Mouse (Mus musculus): Measurements from ENCODE around the gene Cdh23. TPM values are rescaled to one million over a fixed set of nuclear protein-coding genes. Genes with fewer than 3 reads are reported as not detected.

Gene Cdh23
- total RNA-seq, 1 experiment, result 2.3 TPM

GRCm38 (mm10) chr10:60361615-60362309 is 334.5 kb downstream of the Cdh23 start:
- Histone ChIP-seq H3K4me1 (ENCODE audit: control insufficient read depth in 2 of 2, insufficient read depth in 2 of 2, low read length in 2 of 2, poor library complexity in 1 of 2) (no peaks in the 10 kb centered on the region), H3K4me3 (ENCODE audit: insufficient read depth in 1 of 2, low read depth in 1 of 2, low read length in 2 of 2, poor library complexity in 1 of 2, severe bottlenecking in 1 of 2) (no peak overlapping the region), H3K9me3 (ENCODE audit: control insufficient read depth, insufficient read depth, low read depth, low read length) (no peaks in the 10 kb centered on the region), H3K9ac (ENCODE audit: insufficient read depth, low read depth, low read length, poor library complexity, severe bottlenecking) (no peak overlapping the region), H3K36me3 (ENCODE audit: control insufficient read depth, insufficient read depth, low read length, poor library complexity, severe bottlenecking) (no peaks in the 10 kb centered on the region), H3K27ac (ENCODE audit: insufficient read depth, low read depth, low read length, poor library complexity, severe bottlenecking) (no peak overlapping the region)
- no peak for DNase-seq (ENCODE audit: low read depth, low spot score)
- TF ChIP-seq ZC3H11A (IDR thresholded peaks at IDR 0.05; ENCODE audit: borderline replicate concordance, low read depth, low read length) (no peak), CHD2 (IDR thresholded peaks at IDR 0.05; ENCODE audit: low read depth, low read length) (no peak), ZNF384 (IDR thresholded peaks at IDR 0.05; ENCODE audit: low read depth, low read length) (no peak)
- in situ Hi-C loops (cut with MboI; ENCODE audit: low sequenced_read_pairs in 2 of 2, unreplicated experiment in 2 of 2), result no loop called here

GRCm38 (mm10) chr10:60358776-60359175 is 337.5 kb downstream of the Cdh23 start:
- in situ Hi-C loops (cut with MboI; ENCODE audit: low sequenced_read_pairs in 2 of 2, unreplicated experiment in 2 of 2), result no loop called here
- H3K9me3 ChIP-seq (ENCODE audit: control insufficient read depth, insufficient read depth, low read depth, low read length), result no peaks in the 10 kb centered on the region
- no peak for DNase-seq (ENCODE audit: low read depth, low spot score)
- TF ChIP-seq ZC3H11A (IDR thresholded peaks at IDR 0.05; ENCODE audit: borderline replicate concordance, low read depth, low read length) (no peak), MAFK (IDR thresholded peaks at IDR 0.05; ENCODE audit: insufficient read depth, low read depth, low read length) (no peak), HCFC1 (IDR thresholded peaks at IDR 0.05; ENCODE audit: borderline replicate concordance, insufficient read depth, low read length) (no peak), CHD2 (IDR thresholded peaks at IDR 0.05; ENCODE audit: low read depth, low read length) (no peak), ZNF384 (IDR thresholded peaks at IDR 0.05; ENCODE audit: low read depth, low read length) (no peak)
- no peaks in the 10 kb centered on the region for H3K36me3 ChIP-seq (ENCODE audit: control insufficient read depth, insufficient read depth, low read length, poor library complexity, severe bottlenecking)
- no peaks in the 10 kb centered on the region for H3K4me1 ChIP-seq (ENCODE audit: control insufficient read depth in 2 of 2, insufficient read depth in 2 of 2, low read length in 2 of 2, poor library complexity in 1 of 2)
- H3K4me3 ChIP-seq (ENCODE audit: insufficient read depth in 1 of 2, low read depth in 1 of 2, low read length in 2 of 2, poor library complexity in 1 of 2, severe bottlenecking in 1 of 2), result no peak overlapping the region
- no peak overlapping the region for H3K27ac ChIP-seq (ENCODE audit: insufficient read depth, low read depth, low read length, poor library complexity, severe bottlenecking)
- no peak overlapping the region for H3K9ac ChIP-seq (ENCODE audit: insufficient read depth, low read depth, low read length, poor library complexity, severe bottlenecking)

GRCm38 (mm10) chr10:60357901-60358300 is 338.4 kb downstream of the Cdh23 start:
- Histone ChIP-seq H3K9ac (ENCODE audit: insufficient read depth, low read depth, low read length, poor library complexity, severe bottlenecking) (no peak overlapping the region), H3K4me1 (ENCODE audit: control insufficient read depth in 2 of 2, insufficient read depth in 2 of 2, low read length in 2 of 2, poor library complexity in 1 of 2) (0 out of 4 replicates have a peak, but pooled peaks cover 0 to 2% of the 10 kb centered on the region in 2 experiments), H3K36me3 (ENCODE audit: control insufficient read depth, insufficient read depth, low read length, poor library complexity, severe bottlenecking) (no peaks in the 10 kb centered on the region), H3K4me3 (ENCODE audit: insufficient read depth in 1 of 2, low read depth in 1 of 2, low read length in 2 of 2, poor library complexity in 1 of 2, severe bottlenecking in 1 of 2) (no peak overlapping the region), H3K27ac (ENCODE audit: insufficient read depth, low read depth, low read length, poor library complexity, severe bottlenecking) (no peak overlapping the region), H3K9me3 (ENCODE audit: control insufficient read depth, insufficient read depth, low read depth, low read length) (no peaks in the 10 kb centered on the region)
- in situ Hi-C loops (cut with MboI; ENCODE audit: low sequenced_read_pairs in 2 of 2, unreplicated experiment in 2 of 2), result no loop called here
- TF ChIP-seq ZC3H11A (IDR thresholded peaks at IDR 0.05; ENCODE audit: borderline replicate concordance, low read depth, low read length), result no peak
- TF ChIP-seq HCFC1 (IDR thresholded peaks at IDR 0.05; ENCODE audit: borderline replicate concordance, insufficient read depth, low read length), result no peak
- TF ChIP-seq MAFK (IDR thresholded peaks at IDR 0.05; ENCODE audit: insufficient read depth, low read depth, low read length), result no peak
- TF ChIP-seq CHD2 (IDR thresholded peaks at IDR 0.05; ENCODE audit: low read depth, low read length), result no peak
- no peak for TF ChIP-seq ZNF384 (IDR thresholded peaks at IDR 0.05; ENCODE audit: low read depth, low read length)
- no peak for DNase-seq (ENCODE audit: low read depth, low spot score)

GRCm38 (mm10) chr10:60357441-60357840 is 338.8 kb downstream of the Cdh23 start:
- Histone ChIP-seq H3K4me3 (ENCODE audit: insufficient read depth in 1 of 2, low read depth in 1 of 2, low read length in 2 of 2, poor library complexity in 1 of 2, severe bottlenecking in 1 of 2) (no peak overlapping the region), H3K9me3 (ENCODE audit: control insufficient read depth, insufficient read depth, low read depth, low read length) (no peaks in the 10 kb centered on the region), H3K36me3 (ENCODE audit: control insufficient read depth, insufficient read depth, low read length, poor library complexity, severe bottlenecking) (no peaks in the 10 kb centered on the region), H3K4me1 (ENCODE audit: control insufficient read depth in 2 of 2, insufficient read depth in 2 of 2, low read length in 2 of 2, poor library complexity in 1 of 2) (0 out of 4 replicates have a peak, but pooled peaks cover 0 to 2% of the 10 kb centered on the region in 2 experiments), H3K9ac (ENCODE audit: insufficient read depth, low read depth, low read length, poor library complexity, severe bottlenecking) (no peak overlapping the region), H3K27ac (ENCODE audit: insufficient read depth, low read depth, low read length, poor library complexity, severe bottlenecking) (no peak overlapping the region)
- TF ChIP-seq ZNF384 (IDR thresholded peaks at IDR 0.05; ENCODE audit: low read depth, low read length), result no peak
- no peak for TF ChIP-seq HCFC1 (IDR thresholded peaks at IDR 0.05; ENCODE audit: borderline replicate concordance, insufficient read depth, low read length)
- no peak for TF ChIP-seq ZC3H11A (IDR thresholded peaks at IDR 0.05; ENCODE audit: borderline replicate concordance, low read depth, low read length)
- TF ChIP-seq CHD2 (IDR thresholded peaks at IDR 0.05; ENCODE audit: low read depth, low read length), result no peak
- TF ChIP-seq MAFK (IDR thresholded peaks at IDR 0.05; ENCODE audit: insufficient read depth, low read depth, low read length), result no peak
- no peak for DNase-seq (ENCODE audit: low read depth, low spot score)
- in situ Hi-C loops (cut with MboI; ENCODE audit: low sequenced_read_pairs in 2 of 2, unreplicated experiment in 2 of 2), result no loop called here
